Mouse (Mus musculus): ENCODE data around the gene Vamp4. TPM values are rescaled to one million over a fixed set of nuclear protein-coding genes. Genes with fewer than 3 reads are reported as not detected.

Gene Vamp4
- total RNA-seq (2014; rRNA removed; ENCODE audit: low replicate concordance) (4.1 and 8.3 TPM in 2 replicates), polyA plus RNA-seq (2015; fragmentation: Nextera tagmentation; extraction: Ambion mirVana) (26.4 and 32.2 TPM in 2 replicates)

GRCm38 (mm10) chr1:162570260-162570748 is at the start of gene Vamp4:
Gene Vamp4 (plus strand): TSS chr1:162570515.
- ATAC-seq (ENCODE audit: insufficient read depth, low read depth), result peak; percentile 98
- peak; percentile 60 for TF ChIP-seq CTCF (IDR thresholded peaks at IDR 0.05; ENCODE audit: low read depth)
- TF ChIP-seq EP300 (IDR thresholded peaks at IDR 0.05; ENCODE audit: low read depth), result 0 out of 2 replicates have a peak, but pooled peaks have one; percentile 79
- peak within 1 kb of the TSS; percentile 82 for H3K27ac ChIP-seq (ENCODE audit: low read depth)
- H3K27me3 ChIP-seq (ENCODE audit: control insufficient read depth, insufficient read depth, low read length), result no peaks in the 10 kb centered on the region
- H3K4me2 ChIP-seq (ENCODE audit: low read depth, low read length), result peak within 1 kb of the TSS; percentile 71
- H3K36me3 ChIP-seq (replicated peaks; ENCODE audit: control insufficient read depth, insufficient read depth, low read length), result peaks cover 12% of the 10 kb centered on the region
- peak within 1 kb of the TSS; percentile 80 for H3K9ac ChIP-seq (replicated peaks; ENCODE audit: low read depth, low read length)
- peak within 1 kb of the TSS; percentile 86 for H3K4me3 ChIP-seq (ENCODE audit: low read depth, low read length)
- H3K9me3 ChIP-seq (replicated peaks; ENCODE audit: control insufficient read depth, low read length), result no peaks in the 10 kb centered on the region
- 0 out of 2 replicates have a peak, but pooled peaks cover 10% of the 10 kb centered on the region for H3K4me1 ChIP-seq (ENCODE audit: control insufficient read depth, insufficient read depth)
- peak; percentile 93 for DNase-seq (ENCODE audit: low spot score)
- under 1% methylated on average over 40 of the region's 43 CpGs for WGBS

- Histone ChIP-seq H3K4me2 (ENCODE audit: low read depth, low read length) (no peak overlapping the region), H3K4me3 (ENCODE audit: low read depth, low read length) (no peak overlapping the region), H3K9me3 (replicated peaks; ENCODE audit: control insufficient read depth, low read length) (no peaks in the 10 kb centered on the region), H3K27ac (ENCODE audit: low read depth) (no peak overlapping the region), H3K36me3 (replicated peaks; ENCODE audit: control insufficient read depth, insufficient read depth, low read length) (peaks cover 17% of the 10 kb centered on the region), H3K4me1 (ENCODE audit: control insufficient read depth, insufficient read depth) (no peaks in the 10 kb centered on the region), H3K9ac (replicated peaks; ENCODE audit: low read depth, low read length) (no peak overlapping the region), H3K27me3 (ENCODE audit: control insufficient read depth, insufficient read depth, low read length) (no peaks in the 10 kb centered on the region)
- 60% methylated on average over 2 of the region's 2 CpGs for WGBS
- no peak for ATAC-seq (ENCODE audit: insufficient read depth, low read depth)
- DNase-seq (ENCODE audit: low spot score), result no peak
- 0 out of 2 replicates have a peak, but pooled peaks have one; percentile 10 for TF ChIP-seq CTCF (IDR thresholded peaks at IDR 0.05; ENCODE audit: low read depth)
- TF ChIP-seq EP300 (IDR thresholded peaks at IDR 0.05; ENCODE audit: low read depth), result no peak
Measured at GRCm38 (mm10) chr1:162529651-162530050, 40.7 kb upstream of the Vamp4 start.

GRCm38 (mm10) chr1:162530666-162531065 is 39.6 kb upstream of the Vamp4 start:
- ATAC-seq (ENCODE audit: insufficient read depth, low read depth), result no peak
- Histone ChIP-seq H3K4me3 (ENCODE audit: low read depth, low read length) (no peak overlapping the region), H3K9me3 (replicated peaks; ENCODE audit: control insufficient read depth, low read length) (no peaks in the 10 kb centered on the region), H3K27me3 (ENCODE audit: control insufficient read depth, insufficient read depth, low read length) (no peaks in the 10 kb centered on the region), H3K4me2 (ENCODE audit: low read depth, low read length) (no peak overlapping the region), H3K36me3 (replicated peaks; ENCODE audit: control insufficient read depth, insufficient read depth, low read length) (peaks cover 27% of the 10 kb centered on the region), H3K27ac (ENCODE audit: low read depth) (no peak overlapping the region), H3K9ac (replicated peaks; ENCODE audit: low read depth, low read length) (no peak overlapping the region), H3K4me1 (ENCODE audit: control insufficient read depth, insufficient read depth) (no peaks in the 10 kb centered on the region)
- DNase-seq (ENCODE audit: low spot score), result no peak
- 97% methylated on average over 1 of the region's 1 CpGs for WGBS
- TF ChIP-seq EP300 (IDR thresholded peaks at IDR 0.05; ENCODE audit: low read depth), result no peak
- no peak for TF ChIP-seq CTCF (IDR thresholded peaks at IDR 0.05; ENCODE audit: low read depth)

- no peak for ATAC-seq (ENCODE audit: insufficient read depth, low read depth)
Measured at GRCm38 (mm10) chr1:162531584-162531983, 38.7 kb upstream of the Vamp4 start.

GRCm38 (mm10) chr1:162532330-162532729 is 38.0 kb upstream of the Vamp4 start:
- Histone ChIP-seq H3K27me3 (ENCODE audit: control insufficient read depth, insufficient read depth, low read length) (no peaks in the 10 kb centered on the region), H3K27ac (ENCODE audit: low read depth) (no peak overlapping the region), H3K4me3 (ENCODE audit: low read depth, low read length) (no peak overlapping the region), H3K9me3 (replicated peaks; ENCODE audit: control insufficient read depth, low read length) (no peaks in the 10 kb centered on the region), H3K36me3 (replicated peaks; ENCODE audit: control insufficient read depth, insufficient read depth, low read length) (peaks cover 44% of the 10 kb centered on the region), H3K9ac (replicated peaks; ENCODE audit: low read depth, low read length) (no peak overlapping the region), H3K4me2 (ENCODE audit: low read depth, low read length) (no peak overlapping the region), H3K4me1 (ENCODE audit: control insufficient read depth, insufficient read depth) (no peaks in the 10 kb centered on the region)
- WGBS, result 70% methylated on average over 4 of the region's 4 CpGs
- ATAC-seq (ENCODE audit: insufficient read depth, low read depth) (no peak), DNase-seq (ENCODE audit: low spot score) (no peak)
- TF ChIP-seq EP300 (IDR thresholded peaks at IDR 0.05; ENCODE audit: low read depth), result no peak
- no peak for TF ChIP-seq CTCF (IDR thresholded peaks at IDR 0.05; ENCODE audit: low read depth)

More at GRCm38 (mm10) chr1:162531584-162531983, 38.7 kb upstream of the Vamp4 start:
- Histone ChIP-seq H3K4me1 (ENCODE audit: control insufficient read depth, insufficient read depth) (no peaks in the 10 kb centered on the region), H3K27ac (ENCODE audit: low read depth) (no peak overlapping the region), H3K9me3 (replicated peaks; ENCODE audit: control insufficient read depth, low read length) (no peaks in the 10 kb centered on the region), H3K27me3 (ENCODE audit: control insufficient read depth, insufficient read depth, low read length) (no peaks in the 10 kb centered on the region), H3K36me3 (replicated peaks; ENCODE audit: control insufficient read depth, insufficient read depth, low read length) (peaks cover 36% of the 10 kb centered on the region), H3K4me2 (ENCODE audit: low read depth, low read length) (no peak overlapping the region), H3K4me3 (ENCODE audit: low read depth, low read length) (no peak overlapping the region), H3K9ac (replicated peaks; ENCODE audit: low read depth, low read length) (no peak overlapping the region)
- no peak for DNase-seq (ENCODE audit: low spot score)
- TF ChIP-seq EP300 (IDR thresholded peaks at IDR 0.05; ENCODE audit: low read depth) (no peak), CTCF (IDR thresholded peaks at IDR 0.05; ENCODE audit: low read depth) (peak; percentile 35; the same call in 1 of the 2 replicates)
- WGBS, result 78% methylated on average over 4 of the region's 4 CpGs

All from heart, postnatal 0 days (tissue).